Mouse (Mus musculus) layer of hippocampus, postnatal 10 days (tissue): Measurements from ENCODE around the gene Cbr2. TPM values are rescaled to one million over a fixed set of nuclear protein-coding genes. Genes with fewer than 3 reads are reported as not detected.
A peak's percentile ranks its signal among the peaks of the same experiment; 100 is the strongest.

Source experiments
- DNase-seq, 2 experiments: peaks; one replicate each; pipeline ENCODE4 v3.0.0; 2021; ENCODE audit warnings: low spot score in 2 of 2
- total RNA-seq, 2 experiments: library from RNA; stranded (reverse); gene quantifications; 2 replicates each; pipeline ENCODE4 v1.2.3; 2021

Gene Cbr2
- total RNA-seq, 2 experiments from 2014 or later: 2.6 to 2.8 TPM

DNA sequence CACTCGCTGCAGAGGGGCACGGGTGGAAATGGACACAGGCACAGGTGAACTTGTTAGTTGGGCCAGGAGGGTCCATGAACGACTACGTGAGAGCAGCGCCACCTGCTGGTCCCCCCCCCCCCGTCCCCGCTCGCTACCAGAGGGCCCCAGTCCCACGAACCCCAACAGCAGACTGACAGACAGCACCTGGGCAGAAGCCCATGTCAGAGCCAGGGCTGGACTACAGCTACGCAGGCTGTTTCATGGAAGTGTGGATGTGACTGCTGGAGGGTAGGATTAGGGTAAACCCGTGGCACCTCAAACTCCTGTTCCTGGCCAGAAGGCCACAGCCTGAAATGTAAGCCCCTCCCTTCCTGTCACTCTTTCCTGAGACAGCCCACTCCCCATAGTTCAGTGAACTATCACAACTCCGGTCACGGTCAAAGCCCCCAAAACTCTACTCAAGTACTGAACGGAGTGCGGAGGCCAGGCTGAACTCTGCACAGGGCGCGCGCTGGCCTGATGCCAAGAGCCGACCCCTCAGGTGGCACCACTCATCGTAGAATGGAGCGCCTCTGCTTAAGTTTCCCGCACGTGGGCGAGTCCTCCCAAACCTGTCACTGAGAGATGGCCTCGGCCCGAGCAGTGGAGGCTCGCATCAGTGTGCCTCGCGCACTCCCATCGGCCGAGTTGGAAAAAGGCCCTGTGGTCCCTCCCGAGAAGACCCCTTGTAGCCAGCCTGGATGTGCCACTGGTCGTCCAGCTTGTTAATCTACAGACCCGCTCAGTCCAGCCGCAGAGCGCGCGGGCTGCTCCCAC is 18.9 kb downstream of the Cbr2 start:
- DNase-seq: peak; percentile 57 to 65

DNA sequence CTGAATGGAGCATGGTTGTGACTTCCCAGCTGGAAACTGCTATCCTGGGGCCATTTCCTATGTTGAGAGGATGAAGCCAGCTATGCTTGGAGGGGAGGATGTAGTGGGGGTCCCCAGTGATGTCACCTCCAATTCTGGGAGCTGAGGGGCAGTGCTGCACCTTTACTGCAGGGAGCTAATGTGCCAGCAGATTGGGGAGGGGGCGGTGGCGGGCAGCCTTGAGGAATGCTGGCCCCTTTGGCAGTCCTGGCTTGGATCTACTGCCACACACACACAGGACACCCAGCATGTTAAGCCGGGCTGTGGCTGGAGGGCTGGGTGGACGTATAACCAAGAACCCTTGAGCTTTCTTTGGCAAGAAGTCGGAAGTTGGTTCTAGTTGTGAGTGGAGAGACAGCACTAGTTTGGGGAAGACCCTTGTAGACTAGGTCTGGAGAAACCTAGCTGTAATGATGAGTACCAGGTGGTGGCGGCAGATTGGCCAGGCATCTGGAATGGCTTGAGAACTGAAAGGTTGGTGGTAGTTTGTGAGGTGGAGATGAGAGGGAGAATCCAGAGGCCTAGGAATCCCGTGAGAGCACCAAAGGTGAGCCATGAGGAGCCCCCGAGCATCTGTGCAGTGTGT is 19.8 kb downstream of the Cbr2 start:
- DNase-seq: no peak

- DNase-seq: no peak
These were observed 21.2 kb downstream of the Cbr2 start for GRCm38 (mm10) chr11:120710672-120711071.

DNA sequence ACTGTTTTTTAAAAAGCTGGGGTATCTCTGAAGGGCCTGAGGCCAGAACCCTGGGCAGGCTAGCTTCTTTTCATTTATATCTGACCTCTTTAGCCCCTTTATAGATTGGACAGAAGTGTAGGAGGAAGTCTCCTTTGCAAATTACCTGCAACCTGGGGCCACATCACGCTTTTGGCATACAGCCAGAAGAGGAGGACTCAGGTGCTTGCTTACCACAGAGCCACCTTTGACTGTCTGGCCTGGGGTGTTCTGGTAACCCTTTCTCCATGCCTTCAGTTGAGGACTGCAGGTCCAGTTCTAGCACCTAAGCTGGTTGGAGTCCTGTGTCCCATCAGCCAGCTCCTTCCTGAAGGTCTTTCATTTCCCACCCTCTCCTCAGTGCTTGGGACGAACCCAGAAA is 22.4 kb downstream of the Cbr2 start:
- DNase-seq: no peak

- no peak for DNase-seq
These were observed 23.9 kb downstream of the Cbr2 start for GRCm38 (mm10) chr11:120707969-120708368.

DNA sequence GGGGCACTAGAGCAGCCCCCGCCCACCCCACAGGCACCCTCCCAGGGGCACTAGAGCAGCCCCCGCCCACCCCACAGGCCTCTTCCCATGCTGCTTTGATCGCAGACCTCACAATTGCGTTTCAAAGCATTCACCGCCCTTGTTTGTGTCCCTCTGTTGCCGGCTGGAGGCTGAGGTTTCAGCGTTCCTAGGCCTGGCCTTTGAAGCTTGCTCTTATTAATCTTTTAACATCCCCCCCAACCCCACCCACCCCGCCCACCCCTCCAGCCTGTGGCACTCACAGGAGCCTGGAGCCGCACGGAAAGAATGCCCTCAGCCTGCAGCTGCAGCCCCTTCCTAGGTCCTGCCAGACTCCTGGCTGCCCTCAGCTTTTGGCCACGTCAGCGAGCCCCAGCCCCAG is 24.7 kb downstream of the Cbr2 start:
- DNase-seq: no peak

DNA sequence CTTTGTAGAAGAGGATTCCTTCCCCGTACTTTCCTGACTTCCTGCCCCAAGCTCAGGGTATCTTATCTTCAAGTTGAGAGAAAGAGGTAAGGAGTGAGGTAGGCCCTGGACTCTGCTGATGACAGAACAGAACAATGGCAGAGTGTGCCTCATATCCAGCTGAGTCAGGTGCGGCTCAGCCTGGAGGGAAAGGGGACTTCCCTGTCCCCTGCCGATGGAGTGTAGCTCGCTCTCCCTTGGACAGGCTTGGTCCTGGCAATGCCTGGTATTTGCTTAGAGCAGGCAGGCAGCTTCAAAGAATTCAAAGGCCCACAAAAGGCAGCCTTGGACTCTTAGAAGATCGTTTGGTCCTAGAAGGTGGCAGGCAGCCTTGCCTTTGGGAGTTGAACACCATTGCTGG is 25.8 kb downstream of the Cbr2 start:
- no peak for DNase-seq

- no peak for DNase-seq
These were observed 27.2 kb downstream of the Cbr2 start for GRCm38 (mm10) chr11:120704486-120705325.

GRCm38 (mm10) chr11:120703696-120704454 is 28.0 kb downstream of the Cbr2 start:
- DNase-seq: no peak

- DNase-seq: no peak
These were observed 34.2 kb downstream of the Cbr2 start for GRCm38 (mm10) chr11:120697741-120698140.

DNA sequence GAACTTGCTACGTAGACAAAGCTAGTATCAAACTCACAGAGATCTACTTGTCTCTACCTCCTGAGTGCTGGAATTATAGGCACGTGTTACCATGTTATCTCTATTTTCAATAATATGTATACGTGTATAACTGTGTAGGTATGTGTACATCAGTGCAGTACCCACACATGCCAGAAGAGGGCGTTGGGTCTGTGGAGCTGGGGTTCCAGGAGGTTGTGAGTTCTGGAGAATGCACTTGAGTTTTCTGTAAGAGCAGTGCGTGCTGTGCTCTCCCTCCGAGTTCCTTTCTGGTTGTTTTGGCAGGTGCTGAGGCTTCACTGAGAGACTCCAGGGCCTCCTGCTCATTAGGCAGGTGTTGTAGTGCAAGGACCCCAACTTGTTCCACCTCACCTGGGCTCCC is 35.3 kb downstream of the Cbr2 start:
- no peak for DNase-seq

GRCm38 (mm10) chr11:120695641-120696040 is 36.3 kb downstream of the Cbr2 start:
- no peak for DNase-seq

DNA sequence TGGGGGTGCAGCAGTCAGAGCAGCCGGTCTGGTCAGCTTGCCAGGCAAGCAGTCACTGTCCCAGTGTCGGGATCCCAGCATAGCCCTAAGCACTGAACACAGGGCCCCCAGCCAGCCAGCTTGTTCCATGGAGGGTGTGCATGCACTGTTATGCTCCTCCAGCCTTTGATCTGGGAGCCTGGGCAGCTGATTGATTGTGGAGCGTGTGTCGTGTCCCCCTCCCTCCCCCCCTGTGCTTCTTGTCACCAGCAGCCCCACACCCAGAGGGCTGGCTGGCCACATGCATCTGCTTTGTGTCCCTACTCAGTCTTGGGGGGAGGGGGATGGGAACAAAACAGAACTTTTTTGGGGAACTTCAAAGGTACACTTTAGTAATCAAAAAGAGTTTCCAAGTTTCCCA is 36.7 kb downstream of the Cbr2 start:
- no peak for DNase-seq

GRCm38 (mm10) chr11:120693461-120693860 is 38.5 kb downstream of the Cbr2 start:
- no peak for DNase-seq

DNA sequence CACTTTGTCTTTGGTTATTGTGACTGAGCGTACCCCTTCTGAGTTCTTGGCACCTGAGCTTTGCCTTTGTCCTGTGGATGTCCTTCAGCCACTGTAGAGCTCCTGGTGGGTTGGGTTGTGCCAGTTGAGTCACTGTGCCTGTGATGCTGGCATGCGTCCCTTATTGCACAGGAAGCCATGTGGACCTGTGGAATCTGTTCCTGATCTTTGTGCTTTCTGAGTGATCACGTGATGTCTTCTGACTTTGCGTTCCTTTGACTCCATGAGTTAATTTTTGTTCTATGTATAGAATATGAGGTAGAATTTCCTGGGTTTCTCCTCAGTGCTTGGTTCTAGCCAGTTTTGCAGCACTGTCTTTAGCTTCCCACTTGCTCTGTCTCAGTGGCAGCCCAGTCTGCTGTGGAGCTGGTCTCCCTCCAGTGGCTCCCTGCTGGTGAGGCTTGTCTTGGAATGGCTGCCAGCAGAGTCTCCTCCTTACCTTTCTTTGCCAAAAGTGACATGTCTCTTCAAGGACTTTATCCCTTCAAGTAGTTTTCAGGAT is 39.4 kb downstream of the Cbr2 start:
- DNase-seq: peak in 1 of 2 experiments; percentile 42

- DNase-seq: no peak
These were observed 42.5 kb downstream of the Cbr2 start for GRCm38 (mm10) chr11:120689365-120689764.

- DNase-seq: no peak
These were observed 45.2 kb downstream of the Cbr2 start for GRCm38 (mm10) chr11:120686650-120687272.

- DNase-seq: no peak
These were observed 47.3 kb downstream of the Cbr2 start for GRCm38 (mm10) chr11:120684660-120685059.

DNA sequence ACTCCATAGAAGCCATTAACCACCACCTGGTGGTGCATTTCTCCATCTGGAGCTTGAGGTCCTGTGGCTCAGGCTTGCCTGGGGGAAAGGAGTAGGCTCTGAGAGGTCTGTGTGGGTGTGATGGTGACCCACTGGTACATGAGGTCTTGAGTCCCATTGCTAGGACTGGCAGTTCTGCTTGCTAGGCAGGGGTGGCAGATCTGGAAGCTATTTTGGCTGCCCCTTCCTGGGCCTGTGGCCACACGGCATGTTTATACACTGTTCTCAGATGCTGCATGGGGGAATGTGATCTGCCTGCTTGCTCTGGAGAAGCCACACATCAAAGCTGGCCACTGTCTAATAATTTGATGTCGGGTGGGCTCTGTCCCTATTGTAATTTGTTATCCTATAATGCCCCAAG is 47.8 kb downstream of the Cbr2 start:
- no peak for DNase-seq

GRCm38 (mm10) chr11:120683536-120683935 is 48.4 kb downstream of the Cbr2 start:
- no peak for DNase-seq
